Mouse (Mus musculus) embryonic fibroblast, embryonic 13.5 days (primary cell): ENCODE results near the gene Sumo3.

ENCODE experiments used
- CTCF ChIP-seq: IDR thresholded peaks from 2 replicates; pipeline ENCODE4 v1.5.1; 2011; ENCODE audit warnings: mild to moderate bottlenecking, control low read depth, low read length, moderate library complexity, borderline replicate concordance; ENCODE audit not compliant: insufficient read depth
- POLR2A ChIP-seq: IDR thresholded peaks from 2 replicates; pipeline ENCODE4 v1.6.1; 2011; ENCODE audit warnings: low read depth, mild to moderate bottlenecking, control low read depth, low read length, moderate library complexity

- no peak for TF ChIP-seq CTCF
- no peak for TF ChIP-seq POLR2A
These were observed 1.5 kb downstream of the Sumo3 start for GRCm38 (mm10) chr10:77607441-77607840.
